Mouse (Mus musculus) liver, embryonic 14.5 days (tissue): ENCODE measurements around the gene Baz2a.

Experiments
- CTCF ChIP-seq: IDR thresholded peaks from 2 replicates; pipeline ENCODE4 v1.5.1; 2016; ENCODE audit warnings: antibody characterized with exemption, low read depth, control low read depth
- EP300 ChIP-seq: IDR thresholded peaks from 2 replicates; pipeline ENCODE4 v1.6.1; 2016; ENCODE audit warnings: antibody characterized with exemption, low read depth

GRCm38 (mm10) chr10:128058184-128058583, 33.2 kb upstream of the Baz2a start:
- TF ChIP-seq CTCF (0 out of 2 replicates have a peak, but pooled peaks have one; percentile 9), EP300 (no peak)
